Mouse (Mus musculus) cerebellum, adult 2 months (tissue): ENCODE results near the gene Rnf144a.

Experiments
- CTCF ChIP-seq: fragments of 200-500 bp; IDR thresholded peaks from 2 replicates; pipeline ENCODE4 v1.5.1; 2011; ENCODE audit warnings: low read depth, mild to moderate bottlenecking, control low read depth, low read length, moderate library complexity, borderline replicate concordance; ENCODE audit not compliant: insufficient read depth
- POLR2A ChIP-seq: fragments of 200-500 bp; IDR thresholded peaks from 2 replicates; pipeline ENCODE4 v1.6.1; 2011; ENCODE audit warnings: low read length, control low read depth, borderline replicate concordance; ENCODE audit not compliant: insufficient read depth

DNA sequence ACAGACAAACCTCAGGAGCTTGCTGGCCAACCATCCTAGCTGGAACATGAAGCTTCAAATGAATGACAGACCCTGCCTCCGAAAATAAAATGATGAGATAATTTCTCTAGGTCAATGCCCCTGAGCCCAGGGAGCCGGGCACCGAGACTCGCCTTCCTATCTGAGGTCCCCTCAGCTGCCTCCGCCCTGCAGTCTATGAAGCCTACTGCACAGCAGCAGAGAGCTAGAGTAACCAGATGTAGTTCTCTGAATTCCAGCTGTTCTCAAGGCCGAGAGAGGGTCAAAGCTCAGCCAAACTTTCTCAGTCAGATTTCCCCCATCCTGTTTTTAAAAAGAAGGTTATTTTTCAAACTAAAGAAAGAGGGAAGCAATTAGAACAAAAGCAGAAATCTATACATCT, 29.3 kb downstream of the Rnf144a start:
- TF ChIP-seq CTCF (no peak), POLR2A (no peak)
